Mouse (Mus musculus): ENCODE measurements around the gene Nlrc5.

GRCm38 (mm10) chr8:94392648-94393047 is 41.5 kb upstream of the Nlrc5 start:
- no peak for TF ChIP-seq POLR2A (IDR thresholded peaks at IDR 0.05; ENCODE audit: borderline replicate concordance, control insufficient read depth, low read depth, low read length)
- no peak for TF ChIP-seq CTCF (IDR thresholded peaks at IDR 0.05; ENCODE audit: control insufficient read depth, insufficient read depth, low read length)
